Mouse (Mus musculus): Measurements from ENCODE around the gene Tbl1x. TPM values are rescaled to one million over a fixed set of nuclear protein-coding genes. Genes with fewer than 3 reads are reported as not detected.

The Tbl1x gene
- polyA plus RNA-seq, 1 experiment from 2014 or later, result 68.8 TPM

GRCm38 (mm10) chrX:77546448-77546847, 35.6 kb downstream of the Tbl1x start:
- no peaks in the 10 kb centered on the region for H3K27me3 ChIP-seq
- H3K9me3 ChIP-seq, result no peaks in the 10 kb centered on the region
- WGBS, result 81% methylated on average over 1 of the region's 1 CpGs
- H3K4me3 ChIP-seq (replicated peaks), result no peak overlapping the region
- H3K36me3 ChIP-seq (replicated peaks), result no peaks in the 10 kb centered on the region
- H3K9ac ChIP-seq, result no peak overlapping the region
- no peaks in the 10 kb centered on the region for H3K4me1 ChIP-seq
- no peak overlapping the region for H3K27ac ChIP-seq
- no peak overlapping the region for H3K4me2 ChIP-seq
- no peak for ATAC-seq (ENCODE audit: low FRiP score)

DNA sequence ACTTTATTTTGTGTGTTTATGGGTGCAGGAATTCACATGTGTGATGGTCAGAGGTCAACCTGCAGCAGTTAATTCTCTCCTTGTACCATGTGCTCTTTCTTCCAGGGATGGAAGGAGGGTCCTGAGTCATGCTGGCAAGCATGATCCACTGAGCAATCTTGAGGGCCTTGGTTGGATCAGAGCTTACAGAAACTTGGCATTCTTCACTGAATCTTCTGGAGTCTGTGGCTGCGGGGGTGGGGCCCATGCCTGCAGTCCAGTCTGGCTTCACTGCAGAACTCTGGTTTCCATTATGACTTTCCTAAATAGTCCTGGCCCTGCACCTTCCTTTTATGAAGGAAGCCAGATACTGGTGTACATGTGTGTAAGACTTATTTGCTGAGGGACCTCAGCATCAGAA, 38.1 kb downstream of the Tbl1x start:
- Histone ChIP-seq H3K36me3 (replicated peaks) (no peaks in the 10 kb centered on the region), H3K9ac (no peak overlapping the region), H3K27ac (no peak overlapping the region), H3K4me1 (no peaks in the 10 kb centered on the region), H3K27me3 (no peaks in the 10 kb centered on the region), H3K4me2 (no peak overlapping the region), H3K9me3 (no peaks in the 10 kb centered on the region), H3K4me3 (replicated peaks) (no peak overlapping the region)
- WGBS, result 91% methylated on average over 1 of the region's 1 CpGs
- ATAC-seq (ENCODE audit: low FRiP score), result no peak

GRCm38 (mm10) chrX:77550388-77550787, 39.6 kb downstream of the Tbl1x start:
- no peaks in the 10 kb centered on the region for H3K9me3 ChIP-seq
- no peak for ATAC-seq (ENCODE audit: low FRiP score)
- no peak overlapping the region for H3K9ac ChIP-seq
- H3K4me2 ChIP-seq, result no peak overlapping the region
- H3K4me3 ChIP-seq (replicated peaks), result no peak overlapping the region
- H3K27me3 ChIP-seq, result no peaks in the 10 kb centered on the region
- H3K4me1 ChIP-seq, result no peaks in the 10 kb centered on the region
- no peaks in the 10 kb centered on the region for H3K36me3 ChIP-seq (replicated peaks)
- H3K27ac ChIP-seq, result no peak overlapping the region

GRCm38 (mm10) chrX:77551306-77551705, 40.5 kb downstream of the Tbl1x start:
- no peak overlapping the region for H3K4me3 ChIP-seq (replicated peaks)
- no peak overlapping the region for H3K4me2 ChIP-seq
- no peaks in the 10 kb centered on the region for H3K4me1 ChIP-seq
- H3K9ac ChIP-seq, result no peak overlapping the region
- H3K27ac ChIP-seq, result no peak overlapping the region
- H3K9me3 ChIP-seq, result no peaks in the 10 kb centered on the region
- H3K27me3 ChIP-seq, result no peaks in the 10 kb centered on the region
- H3K36me3 ChIP-seq (replicated peaks), result no peaks in the 10 kb centered on the region
- ATAC-seq (ENCODE audit: low FRiP score), result no peak

- Histone ChIP-seq H3K4me2 (no peak overlapping the region), H3K27ac (no peak overlapping the region), H3K27me3 (no peaks in the 10 kb centered on the region), H3K9ac (no peak overlapping the region), H3K4me1 (no peaks in the 10 kb centered on the region), H3K9me3 (no peaks in the 10 kb centered on the region), H3K4me3 (replicated peaks) (no peak overlapping the region), H3K36me3 (replicated peaks) (no peaks in the 10 kb centered on the region)
- 82% methylated on average over 3 of the region's 3 CpGs for WGBS
- no peak for ATAC-seq (ENCODE audit: low FRiP score)
Observed at GRCm38 (mm10) chrX:77552088-77552487, 41.3 kb downstream of the Tbl1x start.

DNA sequence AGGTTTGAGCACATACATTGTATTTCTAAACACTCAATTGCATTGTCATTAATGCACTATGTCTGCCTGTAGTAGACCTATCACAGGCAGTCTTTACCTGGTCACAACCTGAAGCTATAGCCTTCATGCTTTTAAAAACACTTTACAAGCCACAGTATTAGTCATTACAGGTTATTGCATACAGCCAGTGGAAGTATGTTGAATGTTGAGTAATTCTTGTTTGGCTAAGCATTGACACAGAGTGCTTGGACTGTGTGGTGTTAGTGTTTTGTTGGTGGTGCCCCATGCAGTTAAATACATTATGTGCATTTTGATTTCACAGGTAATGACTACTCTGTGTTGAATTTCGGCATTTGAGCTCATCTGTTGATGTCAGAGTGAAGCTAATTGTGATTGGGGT, 45.2 kb downstream of the Tbl1x start:
- ATAC-seq (ENCODE audit: low FRiP score), result no peak
- 64% methylated on average over 1 of the region's 1 CpGs for WGBS
- Histone ChIP-seq H3K27ac (no peak overlapping the region), H3K36me3 (replicated peaks) (no peaks in the 10 kb centered on the region), H3K27me3 (no peaks in the 10 kb centered on the region), H3K4me1 (no peaks in the 10 kb centered on the region), H3K4me2 (no peak overlapping the region), H3K9me3 (no peaks in the 10 kb centered on the region), H3K9ac (no peak overlapping the region), H3K4me3 (replicated peaks) (no peak overlapping the region)

DNA sequence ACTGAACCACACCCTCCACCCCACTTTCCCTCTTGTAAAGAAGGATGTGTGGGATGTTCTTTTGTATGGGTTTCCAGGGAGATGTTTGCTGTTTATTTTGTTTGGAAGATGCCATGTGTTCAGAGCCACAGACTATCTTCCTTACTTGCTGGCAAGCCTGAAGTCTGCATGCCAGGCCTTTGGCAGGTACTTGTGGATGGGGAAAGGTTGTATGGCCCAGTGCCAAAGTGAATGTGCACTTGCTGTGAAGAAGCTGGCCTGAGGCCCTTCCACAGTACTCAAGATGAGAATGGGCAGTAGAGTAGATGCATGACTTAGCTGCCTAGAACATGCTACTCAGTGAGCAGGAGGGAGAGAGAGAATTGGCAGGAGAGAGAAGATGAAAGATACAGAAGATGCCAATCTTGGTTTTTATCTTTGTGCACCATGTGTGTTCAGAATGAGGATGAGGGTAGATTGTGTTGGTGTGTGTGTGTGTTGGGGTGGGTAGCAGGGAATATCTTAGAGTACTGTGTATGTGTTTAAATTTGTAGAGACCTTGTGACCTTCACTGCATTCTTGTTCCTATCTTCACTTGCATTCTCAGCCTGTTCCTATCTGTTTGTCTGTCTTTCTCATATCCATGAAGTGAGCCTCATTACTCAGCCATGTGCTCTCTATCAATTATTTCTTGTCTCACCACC, 48.5 kb downstream of the Tbl1x start:
- no peak overlapping the region for H3K4me2 ChIP-seq
- H3K9ac ChIP-seq, result no peak overlapping the region
- no peak overlapping the region for H3K4me3 ChIP-seq (replicated peaks)
- no peak overlapping the region for H3K27ac ChIP-seq
- H3K27me3 ChIP-seq, result no peaks in the 10 kb centered on the region
- no peaks in the 10 kb centered on the region for H3K36me3 ChIP-seq (replicated peaks)
- H3K9me3 ChIP-seq, result no peaks in the 10 kb centered on the region
- H3K4me1 ChIP-seq, result no peaks in the 10 kb centered on the region; the same call in 1 of the 2 replicates
- ATAC-seq (ENCODE audit: low FRiP score), result no peak

DNA sequence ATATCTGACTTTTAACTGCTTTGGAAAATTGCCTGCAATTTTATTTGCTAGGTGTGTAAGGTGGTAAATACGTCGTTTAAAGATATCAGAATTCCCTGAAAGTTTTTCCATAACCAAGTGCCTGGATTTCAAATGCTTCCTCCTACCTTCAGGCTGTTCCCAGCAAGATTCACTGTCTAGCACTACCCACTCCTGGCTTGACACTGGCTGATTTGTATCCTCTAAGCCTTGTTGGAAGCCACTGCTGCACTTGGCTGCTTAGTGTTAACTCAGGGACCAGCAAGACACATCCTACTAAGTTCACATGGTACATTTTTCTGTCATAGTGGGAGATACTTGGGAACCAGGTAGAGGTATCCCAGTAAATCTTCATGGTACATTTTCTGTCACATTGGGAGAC, 52.8 kb downstream of the Tbl1x start:
- WGBS, result 80% methylated on average over 2 of the region's 2 CpGs
- no peaks in the 10 kb centered on the region for H3K9me3 ChIP-seq
- H3K4me2 ChIP-seq, result no peak overlapping the region
- H3K27me3 ChIP-seq, result no peaks in the 10 kb centered on the region
- ATAC-seq (ENCODE audit: low FRiP score), result no peak
- H3K4me1 ChIP-seq, result no peaks in the 10 kb centered on the region; the same call in 1 of the 2 replicates
- H3K4me3 ChIP-seq (replicated peaks), result no peak overlapping the region
- no peaks in the 10 kb centered on the region for H3K36me3 ChIP-seq (replicated peaks)
- H3K9ac ChIP-seq, result no peak overlapping the region
- no peak overlapping the region for H3K27ac ChIP-seq

- Histone ChIP-seq H3K36me3 (replicated peaks) (no peaks in the 10 kb centered on the region), H3K27me3 (no peaks in the 10 kb centered on the region), H3K9ac (no peak overlapping the region), H3K4me2 (no peak overlapping the region), H3K4me3 (replicated peaks) (no peak overlapping the region), H3K4me1 (no peaks in the 10 kb centered on the region; the same call in 1 of the 2 replicates), H3K27ac (no peak overlapping the region), H3K9me3 (no peaks in the 10 kb centered on the region)
- no peak for ATAC-seq (ENCODE audit: low FRiP score)
- WGBS, result 90% methylated on average over 1 of the region's 1 CpGs
Observed at GRCm38 (mm10) chrX:77566739-77567138, 55.9 kb downstream of the Tbl1x start.

DNA sequence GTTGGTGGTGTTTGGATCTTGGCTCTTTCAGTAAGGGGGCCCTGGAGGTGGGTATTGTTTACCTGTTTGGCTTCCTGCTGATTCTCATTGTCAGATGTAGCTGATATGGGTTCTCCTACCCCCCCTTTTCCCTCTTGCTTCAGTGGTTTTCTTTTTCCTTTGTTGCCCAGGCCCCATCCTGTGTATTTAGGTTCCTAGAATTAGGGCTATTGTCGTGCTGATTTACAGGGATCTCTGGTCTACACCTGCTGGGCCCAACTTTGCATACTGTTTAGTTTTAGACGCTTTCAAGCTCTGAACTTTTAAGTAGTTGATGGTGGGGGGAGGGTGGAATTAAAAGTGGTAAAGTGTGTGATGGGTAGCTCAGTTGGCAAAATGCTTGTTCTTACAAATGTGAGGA, 57.2 kb downstream of the Tbl1x start:
- Histone ChIP-seq H3K36me3 (replicated peaks) (no peaks in the 10 kb centered on the region), H3K4me2 (no peak overlapping the region), H3K9me3 (no peaks in the 10 kb centered on the region), H3K4me1 (no peaks in the 10 kb centered on the region), H3K9ac (no peak overlapping the region), H3K27me3 (no peaks in the 10 kb centered on the region), H3K27ac (no peak overlapping the region), H3K4me3 (replicated peaks) (no peak overlapping the region)
- no peak for ATAC-seq (ENCODE audit: low FRiP score)
- WGBS, result 15% methylated on average over 2 of the region's 2 CpGs

- no peak for ATAC-seq (ENCODE audit: low FRiP score)
Observed at GRCm38 (mm10) chrX:77573743-77574142, 62.9 kb downstream of the Tbl1x start.

DNA sequence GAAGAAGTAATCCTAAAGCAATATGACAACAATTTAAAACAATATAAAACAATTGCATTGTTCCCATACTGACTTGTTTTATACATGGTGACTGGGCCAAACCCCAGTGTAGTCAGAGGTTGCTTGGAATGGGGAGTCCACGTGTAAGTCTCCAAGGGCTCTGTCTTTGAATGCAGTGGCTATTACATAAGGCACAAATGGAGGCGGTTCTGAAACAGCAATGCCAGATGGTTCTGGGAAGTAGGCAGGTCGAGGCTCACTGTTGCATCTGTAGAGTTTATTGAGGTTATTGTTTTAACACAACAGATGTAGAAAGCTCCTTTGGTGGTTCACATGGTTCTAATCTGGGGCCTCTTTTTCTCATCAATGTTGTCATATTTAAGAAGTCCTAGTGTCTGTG, 66.3 kb downstream of the Tbl1x start:
- WGBS, result 77% methylated on average over 3 of the region's 3 CpGs
- no peak for ATAC-seq (ENCODE audit: low FRiP score)
- no peak overlapping the region for H3K9ac ChIP-seq
- no peak overlapping the region for H3K27ac ChIP-seq
- no peaks in the 10 kb centered on the region for H3K27me3 ChIP-seq
- H3K9me3 ChIP-seq, result no peaks in the 10 kb centered on the region
- H3K4me1 ChIP-seq, result no peaks in the 10 kb centered on the region
- H3K4me2 ChIP-seq, result no peak overlapping the region
- H3K36me3 ChIP-seq (replicated peaks), result no peaks in the 10 kb centered on the region
- no peak overlapping the region for H3K4me3 ChIP-seq (replicated peaks)

More at GRCm38 (mm10) chrX:77573743-77574142, 62.9 kb downstream of the Tbl1x start:
- no peaks in the 10 kb centered on the region for H3K9me3 ChIP-seq
- no peak overlapping the region for H3K4me2 ChIP-seq
- H3K36me3 ChIP-seq (replicated peaks), result no peaks in the 10 kb centered on the region
- H3K9ac ChIP-seq, result no peak overlapping the region
- WGBS, result 89% methylated on average over 1 of the region's 1 CpGs
- H3K27me3 ChIP-seq, result no peaks in the 10 kb centered on the region
- no peak overlapping the region for H3K4me3 ChIP-seq (replicated peaks)
- H3K4me1 ChIP-seq, result no peaks in the 10 kb centered on the region
- no peak overlapping the region for H3K27ac ChIP-seq

GRCm38 (mm10) chrX:77578172-77578571, 67.4 kb downstream of the Tbl1x start:
- no peaks in the 10 kb centered on the region for H3K36me3 ChIP-seq (replicated peaks)
- no peak overlapping the region for H3K4me2 ChIP-seq
- H3K4me1 ChIP-seq, result no peaks in the 10 kb centered on the region
- H3K4me3 ChIP-seq (replicated peaks), result no peak overlapping the region
- no peaks in the 10 kb centered on the region for H3K27me3 ChIP-seq
- no peak for ATAC-seq (ENCODE audit: low FRiP score)
- WGBS, result 48% methylated on average over 1 of the region's 1 CpGs
- no peak overlapping the region for H3K27ac ChIP-seq
- H3K9me3 ChIP-seq, result no peaks in the 10 kb centered on the region
- H3K9ac ChIP-seq, result no peak overlapping the region

All from forebrain, embryonic 12.5 days (tissue).